Mouse (Mus musculus): ENCODE data around the gene Atrnl1.
A peak's percentile ranks its signal among the peaks of the same experiment; 100 is the strongest.
"Not testable (repeated sequence)": the region's sequence is repeated elsewhere in the genome, so short reads cannot be mapped to it uniquely, and the experiment has no call there.

The Atrnl1 gene

DNA sequence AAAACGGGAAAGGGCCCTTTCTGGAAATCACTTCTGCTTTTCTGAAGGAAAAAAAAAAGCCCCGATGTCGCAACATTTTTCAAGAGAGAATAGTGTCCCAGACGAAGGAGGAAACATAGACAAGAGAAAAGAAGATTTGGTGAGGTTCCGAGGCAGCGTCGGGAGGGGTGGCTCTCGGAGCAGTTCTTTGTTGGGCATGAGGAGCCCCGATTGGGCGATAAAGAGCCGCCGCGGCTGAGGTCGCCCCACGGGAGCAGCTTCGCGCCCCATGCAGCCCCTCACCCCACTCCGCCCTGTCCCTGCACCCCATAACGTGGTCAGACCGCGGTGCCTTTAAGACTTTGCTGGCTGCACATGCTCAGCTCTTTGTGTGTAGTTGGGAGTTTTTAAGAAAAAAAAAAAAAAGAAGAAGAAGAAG, 767 bp upstream of the Atrnl1 start:
- DNase-seq, result peak in 1 of 2 experiments; percentile 72

DNA sequence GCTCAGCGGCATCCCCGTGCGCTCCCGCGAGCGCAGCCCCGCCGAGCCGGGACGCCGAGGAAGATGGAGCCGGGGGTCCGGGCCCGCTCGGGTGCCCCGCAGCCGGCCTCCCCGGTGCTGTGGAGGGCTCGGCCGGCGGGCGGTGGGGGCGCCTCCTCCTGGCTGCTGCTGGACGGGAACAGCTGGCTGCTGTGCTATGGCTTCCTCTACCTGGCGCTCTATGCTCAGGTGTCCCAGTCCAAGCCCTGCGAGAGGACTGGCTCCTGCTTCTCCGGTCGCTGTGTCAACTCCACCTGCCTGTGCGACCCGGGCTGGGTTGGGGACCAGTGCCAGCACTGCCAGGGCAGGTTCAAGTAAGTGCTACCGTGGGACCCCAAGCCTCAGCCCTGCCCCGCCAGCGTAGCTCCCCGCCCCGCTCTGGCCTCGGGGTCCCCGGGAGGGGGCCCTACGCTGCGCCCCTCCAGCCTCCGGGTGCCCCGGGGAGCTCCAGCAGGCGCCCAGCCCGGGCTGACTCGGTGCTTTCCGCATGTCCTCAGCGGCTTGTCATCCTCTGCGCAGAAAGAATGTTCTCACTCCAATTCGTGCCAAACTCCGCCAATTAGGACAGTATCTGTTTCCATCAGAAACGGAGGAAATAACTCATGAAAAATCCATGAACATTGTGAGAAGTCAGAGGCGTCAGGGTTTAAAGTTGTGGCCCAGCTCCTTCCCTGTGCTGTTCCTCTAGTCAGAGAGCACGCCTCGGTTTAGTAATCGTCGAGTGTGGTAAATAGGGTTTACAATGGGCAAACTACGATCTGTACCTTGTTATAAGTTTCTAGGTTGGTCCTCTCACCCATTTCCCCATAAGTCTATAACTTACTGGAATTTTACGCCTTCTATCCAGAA, 701 bp downstream of the Atrnl1 start:
- peak; percentile 70 to 77 for DNase-seq

DNA sequence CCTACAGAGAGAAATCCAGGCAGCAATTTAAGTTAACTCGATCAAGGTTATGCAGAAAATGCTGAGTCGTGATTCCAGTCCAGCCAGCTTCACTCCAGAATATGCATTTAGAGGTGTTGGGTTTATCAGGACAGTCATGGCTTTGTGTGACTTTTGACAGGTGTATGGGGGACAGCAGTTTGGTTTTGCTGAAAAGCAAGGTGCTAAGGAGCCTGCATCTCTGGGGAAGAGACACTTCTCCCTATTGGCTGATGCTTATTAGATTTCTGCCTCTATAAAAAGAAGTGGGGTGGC, 1.3 kb downstream of the Atrnl1 start:
- DNase-seq, result no peak

DNA sequence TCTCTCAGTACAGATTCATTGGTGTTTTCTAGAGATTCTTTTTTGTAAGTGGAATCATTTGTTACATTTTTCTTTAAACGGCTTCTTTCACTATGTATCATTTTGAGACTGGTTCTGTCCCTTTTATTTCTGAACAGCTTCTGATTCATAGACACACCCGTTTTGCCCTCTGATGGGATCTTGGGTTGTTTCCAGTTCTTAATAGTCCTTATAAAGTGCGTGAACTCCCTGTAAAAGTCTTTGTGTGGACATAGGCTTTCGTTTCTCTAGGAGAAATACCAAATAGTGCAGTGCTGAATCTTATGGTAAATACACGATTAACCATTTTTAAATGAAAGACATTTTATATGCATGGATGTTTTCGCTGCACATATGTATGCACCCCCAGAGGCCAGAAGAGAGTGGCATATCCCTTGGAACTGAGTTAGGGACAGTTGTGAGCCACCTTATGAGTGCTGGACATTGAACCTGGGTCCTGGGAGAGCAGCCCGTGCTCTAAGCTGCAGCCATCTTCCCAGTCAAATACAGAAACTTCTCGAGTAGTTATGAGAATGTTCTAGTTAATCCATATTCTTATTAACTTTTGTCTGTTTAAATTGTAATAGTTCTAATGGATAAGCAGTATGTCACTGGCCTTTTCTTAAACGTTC, 5.3 kb downstream of the Atrnl1 start:
- no peak for DNase-seq

DNA sequence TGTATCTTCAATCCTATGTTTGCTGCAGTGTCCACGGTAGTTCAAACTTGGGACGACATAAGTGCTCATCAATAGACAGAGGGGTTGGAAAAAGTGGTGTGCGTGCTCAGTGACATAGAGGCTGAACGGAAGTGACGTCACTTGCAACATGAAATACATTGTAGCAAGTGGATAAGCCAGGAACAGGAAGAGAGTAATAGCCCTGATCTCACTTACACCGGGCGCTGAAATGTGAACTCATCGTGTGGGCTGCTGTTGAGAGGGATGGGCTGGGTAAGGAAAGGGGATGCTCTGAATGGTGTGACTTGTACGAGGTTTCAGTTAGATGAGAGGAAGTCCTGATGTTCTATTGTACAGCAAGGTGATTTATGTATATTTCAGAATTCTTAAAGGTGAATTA, 8.3 kb downstream of the Atrnl1 start:
- no peak for DNase-seq

DNA sequence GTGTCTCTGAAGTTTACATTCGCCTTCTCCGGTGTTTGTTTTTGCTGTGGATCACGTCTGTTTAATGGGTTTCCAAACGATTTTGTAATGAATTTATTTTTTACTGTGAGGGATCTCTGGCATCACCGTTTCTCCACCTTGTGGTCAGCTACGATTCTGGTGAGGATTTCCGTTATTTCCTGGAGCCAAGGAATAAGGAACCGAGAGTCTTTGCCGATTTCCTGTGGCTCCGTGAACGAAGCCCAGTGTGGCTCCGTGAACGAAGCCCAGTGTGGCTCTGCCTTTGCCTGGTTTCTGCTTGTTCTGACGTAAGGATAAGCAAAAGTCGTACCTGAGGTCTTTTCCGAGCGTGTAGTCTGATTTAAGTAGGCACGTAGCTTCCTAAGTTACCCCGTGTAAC, 11.0 kb downstream of the Atrnl1 start:
- DNase-seq, result no peak

DNA sequence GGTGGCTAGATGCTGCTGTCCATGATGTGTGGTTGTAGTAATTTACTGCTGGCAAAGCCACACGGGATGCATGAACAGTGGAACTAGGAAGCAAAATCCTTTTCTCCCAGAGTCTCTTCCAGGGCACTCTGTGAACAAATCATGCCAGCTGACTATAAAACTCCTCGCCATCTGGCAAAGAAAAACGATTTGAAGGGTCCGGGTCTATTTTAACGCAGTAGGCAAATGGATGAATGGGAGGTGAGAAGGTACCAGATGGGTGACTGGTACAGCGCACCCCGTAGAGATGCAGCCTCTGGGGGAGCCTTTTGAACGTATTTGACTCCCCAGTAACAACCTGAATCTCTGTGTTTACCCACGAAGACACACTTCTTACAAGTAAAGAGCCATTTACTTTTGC, 14.9 kb downstream of the Atrnl1 start:
- no peak for DNase-seq

DNA sequence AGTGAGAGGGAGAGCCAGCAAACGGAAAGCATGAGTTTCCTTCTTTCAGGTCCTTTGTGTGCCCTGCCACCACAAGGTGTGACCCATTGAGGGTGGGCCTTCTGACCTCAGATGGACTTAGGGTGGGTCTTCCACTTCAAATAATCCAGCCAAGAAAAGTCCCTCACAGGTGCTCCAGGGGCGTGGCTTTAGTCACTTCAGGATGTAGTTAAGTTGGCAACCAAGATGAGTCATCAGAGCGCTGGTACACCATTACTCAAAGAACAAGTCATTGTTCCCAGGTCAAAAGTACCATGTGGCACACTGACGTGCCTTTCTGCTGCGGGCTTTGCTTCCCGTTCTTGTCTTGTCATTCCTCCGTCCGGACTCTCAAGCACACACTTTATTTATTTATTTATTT, 16.4 kb downstream of the Atrnl1 start:
- DNase-seq, result no peak

DNA sequence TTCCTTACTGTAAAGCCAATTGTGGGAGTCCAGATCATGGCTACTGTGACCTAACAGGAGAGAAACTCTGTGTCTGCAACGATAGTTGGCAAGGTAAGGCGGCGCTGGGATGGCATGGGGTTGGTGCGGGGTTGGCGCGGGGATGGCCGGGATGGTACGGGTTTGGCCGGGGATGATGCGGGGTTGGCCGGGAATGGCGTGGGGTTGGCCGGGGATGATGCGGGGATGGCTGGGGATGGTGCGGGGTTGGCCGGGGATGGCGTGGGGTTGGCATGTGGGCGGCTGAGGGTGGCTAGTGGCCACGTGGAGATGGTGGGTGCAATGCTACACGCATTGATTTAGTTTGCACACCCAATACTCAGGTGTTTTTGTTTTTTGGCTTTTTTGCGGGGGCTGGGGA, 31.7 kb downstream of the Atrnl1 start:
- no peak for DNase-seq

DNA sequence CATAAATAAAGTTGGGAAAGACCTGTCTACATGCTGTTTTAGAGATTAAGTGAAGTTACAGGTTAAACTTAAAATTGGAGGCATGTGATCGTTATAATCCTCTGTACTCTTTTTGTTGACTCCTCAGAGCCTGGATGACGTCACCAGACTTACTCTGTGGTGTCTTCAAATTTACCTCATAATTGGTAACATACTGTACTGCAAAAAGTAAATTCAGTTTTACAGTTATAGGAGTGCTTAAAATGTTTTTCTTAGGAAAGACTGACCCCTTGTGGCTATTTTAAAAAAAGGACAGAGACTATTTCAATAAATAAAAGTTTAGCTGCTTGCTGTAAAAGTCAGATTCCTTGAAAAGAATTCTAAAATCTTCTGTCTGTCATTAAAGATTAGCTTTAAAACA, 32.1 kb downstream of the Atrnl1 start:
- no peak for DNase-seq

DNA sequence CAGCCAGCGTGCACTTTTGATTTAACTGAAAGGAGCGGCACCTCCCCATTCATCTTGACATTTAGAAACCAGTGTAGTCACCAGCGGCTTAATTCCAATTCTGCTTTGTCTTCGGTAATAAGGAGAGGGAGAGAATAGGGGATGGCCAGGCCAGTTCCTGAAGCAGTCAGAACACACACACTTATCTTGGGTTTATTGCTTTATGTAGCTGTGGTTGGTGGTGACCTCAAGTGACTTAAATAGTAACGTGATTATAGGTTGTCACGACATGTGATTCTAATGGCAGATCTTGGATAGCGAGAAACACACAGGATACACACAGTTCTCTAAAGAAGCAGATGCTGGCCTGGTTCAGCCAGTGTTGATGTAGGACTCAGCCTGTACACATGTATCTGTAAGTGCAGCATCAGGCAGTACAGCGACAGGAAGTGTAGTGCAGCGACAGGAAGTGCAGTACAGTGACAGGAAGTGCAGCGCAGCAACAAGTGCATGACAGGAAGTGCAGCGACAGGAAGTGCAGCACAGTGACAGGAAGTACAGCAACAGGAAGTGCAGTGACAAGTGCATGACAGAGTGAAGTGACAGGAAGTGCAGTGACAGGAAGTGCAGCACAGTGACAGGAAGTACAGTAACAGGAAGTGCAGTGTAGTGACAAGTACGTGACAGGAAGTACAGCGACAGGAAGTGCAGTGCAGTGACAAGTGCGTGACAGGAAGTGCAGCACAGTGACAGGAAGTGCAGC, 37.5 kb downstream of the Atrnl1 start:
- no peak for DNase-seq

DNA sequence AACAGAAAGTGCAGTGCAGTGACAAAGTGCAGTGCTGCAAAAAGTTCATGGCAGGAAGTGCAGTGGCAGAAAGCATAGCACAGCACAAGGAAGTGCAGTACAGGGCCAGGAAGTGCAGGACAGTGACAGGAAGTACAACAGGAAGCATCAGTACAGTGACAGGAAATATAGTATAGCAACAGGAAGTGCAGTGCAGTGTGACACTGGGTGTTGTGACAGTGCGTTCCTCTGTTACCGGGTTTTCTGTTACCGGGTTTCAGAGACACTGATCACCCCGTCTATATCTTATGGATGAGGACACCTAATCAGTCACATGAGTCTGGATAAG, 38.1 kb downstream of the Atrnl1 start:
- DNase-seq, result no peak

DNA sequence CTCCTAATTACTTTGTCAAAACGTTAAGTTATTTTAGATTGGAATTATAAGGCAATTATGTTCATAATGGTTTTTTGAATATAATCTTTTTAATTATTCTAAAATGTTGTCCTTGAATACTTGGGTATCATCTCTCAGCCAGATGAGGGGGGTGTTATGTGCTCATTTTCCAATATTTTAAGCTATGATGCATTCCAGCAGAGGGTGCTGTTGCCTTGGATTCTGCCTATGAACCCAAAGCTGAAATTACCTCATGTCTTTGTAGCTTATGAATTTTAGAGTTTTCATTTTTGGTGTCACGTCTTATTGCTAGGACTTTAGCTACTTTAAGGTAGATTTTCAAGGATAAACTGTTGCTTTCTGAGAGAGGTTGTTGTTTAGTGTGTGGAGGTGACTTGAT, 44.2 kb downstream of the Atrnl1 start:
- no peak for DNase-seq

DNA sequence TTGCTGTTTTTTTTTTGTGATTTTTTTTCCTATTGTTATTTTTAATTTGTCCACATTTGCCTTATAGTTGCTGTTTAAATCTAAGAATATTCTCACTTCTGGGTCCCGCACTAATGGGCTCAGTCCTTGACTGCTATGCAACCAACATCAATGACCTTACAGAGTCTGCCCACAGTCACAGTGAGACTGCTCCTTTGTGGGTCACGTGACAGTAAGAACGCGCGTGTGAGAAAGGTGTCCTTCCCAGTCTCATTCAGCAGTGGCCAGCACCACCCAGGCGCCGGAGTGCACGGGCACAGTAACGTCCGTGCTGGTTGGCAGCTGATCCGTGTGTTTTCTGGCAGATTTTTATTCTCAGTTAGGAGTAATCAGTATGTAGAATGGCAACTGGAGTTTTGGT, 44.7 kb downstream of the Atrnl1 start:
- DNase-seq, result no peak

DNA sequence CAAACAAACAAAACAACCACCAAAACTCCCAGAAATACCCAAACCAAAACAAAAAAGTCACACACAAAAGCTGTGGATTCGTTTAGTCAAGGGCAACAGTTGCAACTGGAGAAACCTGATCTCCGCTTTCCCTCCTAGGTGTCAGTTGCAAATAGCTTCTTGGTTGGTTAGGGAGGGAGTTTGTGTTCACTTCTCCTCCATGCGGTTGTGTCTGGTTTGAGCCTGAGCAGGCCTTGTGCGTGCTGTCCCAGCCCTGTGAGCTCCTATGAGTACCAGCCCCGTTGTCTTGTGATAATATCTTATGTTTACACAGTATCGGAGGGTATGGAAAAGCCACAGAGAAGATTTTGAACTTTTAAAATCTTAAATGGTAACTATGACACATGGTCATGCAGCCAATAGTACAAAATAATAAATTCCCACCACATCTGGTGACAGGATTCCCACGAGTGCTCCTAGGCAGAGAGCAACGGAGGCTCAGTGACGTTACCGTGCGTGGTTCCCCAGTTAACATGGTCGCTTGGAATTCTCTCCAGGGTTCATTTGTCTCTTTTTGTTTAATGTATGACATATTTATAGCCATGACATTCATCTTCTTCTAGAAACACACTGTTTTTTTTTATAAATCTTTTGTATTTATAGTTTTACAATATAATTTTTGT, 46.7 kb downstream of the Atrnl1 start:
- DNase-seq, result no peak

DNA sequence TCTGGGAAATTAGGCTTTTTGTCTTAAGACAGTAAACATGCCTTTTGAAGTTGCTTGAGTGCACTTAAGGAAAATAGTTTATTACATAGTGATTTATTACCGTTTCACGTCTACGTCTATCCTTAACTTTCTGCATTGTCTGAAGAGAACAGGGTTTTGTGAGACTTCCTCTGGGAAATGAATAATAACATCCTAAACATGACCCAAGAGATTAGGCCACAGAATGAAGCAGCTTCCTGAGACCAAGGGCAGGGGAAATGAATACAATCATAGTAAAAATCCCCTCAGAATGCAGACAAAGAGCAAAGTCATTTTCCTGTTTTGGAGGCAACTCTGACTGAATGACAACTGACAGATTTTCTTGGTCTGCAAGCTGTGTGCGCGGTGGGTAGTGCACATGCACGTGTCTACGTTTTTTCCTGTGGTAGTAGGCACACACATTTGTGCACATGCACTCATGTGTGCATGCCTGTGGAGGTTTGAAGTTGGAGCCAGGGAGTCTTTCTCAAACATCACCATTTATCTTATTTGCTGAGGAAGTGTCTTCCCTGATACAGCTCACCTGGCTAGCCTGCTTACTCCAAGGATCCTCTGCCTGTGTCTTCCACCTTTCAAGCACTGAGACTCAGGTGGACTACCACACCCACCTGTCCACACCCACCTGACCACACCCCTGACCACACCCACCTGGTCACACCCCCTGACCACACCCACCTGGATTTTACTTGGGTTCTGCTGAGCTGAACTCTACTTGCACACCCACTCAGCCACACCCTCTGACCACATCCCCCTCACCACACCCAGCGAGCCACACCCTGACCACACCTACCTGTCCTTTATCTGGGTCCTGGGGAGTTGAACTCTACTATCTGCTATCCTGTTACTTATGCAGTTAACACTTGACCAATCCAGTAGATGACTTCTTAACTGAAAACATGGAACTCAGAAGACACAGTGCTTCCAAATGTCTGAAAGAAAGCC, 47.6 kb downstream of the Atrnl1 start:
- DNase-seq, result peak in 1 of 2 experiments; percentile 17

DNA sequence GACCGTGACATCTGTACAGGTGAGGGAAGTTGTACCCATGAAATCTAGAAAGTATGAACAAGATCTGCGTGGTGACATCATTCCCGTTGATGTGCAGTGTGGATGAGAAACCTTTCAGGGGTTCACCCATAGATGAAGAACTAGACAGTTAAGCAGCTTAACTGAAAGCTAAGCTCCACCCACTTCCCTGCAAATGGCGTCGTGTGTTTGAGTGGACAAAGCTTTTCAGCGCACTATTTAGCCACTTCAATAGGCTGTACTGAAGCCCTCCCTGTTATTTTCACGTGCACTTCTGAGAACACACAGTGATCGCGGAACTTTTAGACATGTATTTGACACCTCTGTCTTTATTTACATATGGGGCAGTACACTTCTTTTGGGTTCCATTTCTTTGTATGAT, 56.2 kb downstream of the Atrnl1 start:
- DNase-seq, result no peak

DNA sequence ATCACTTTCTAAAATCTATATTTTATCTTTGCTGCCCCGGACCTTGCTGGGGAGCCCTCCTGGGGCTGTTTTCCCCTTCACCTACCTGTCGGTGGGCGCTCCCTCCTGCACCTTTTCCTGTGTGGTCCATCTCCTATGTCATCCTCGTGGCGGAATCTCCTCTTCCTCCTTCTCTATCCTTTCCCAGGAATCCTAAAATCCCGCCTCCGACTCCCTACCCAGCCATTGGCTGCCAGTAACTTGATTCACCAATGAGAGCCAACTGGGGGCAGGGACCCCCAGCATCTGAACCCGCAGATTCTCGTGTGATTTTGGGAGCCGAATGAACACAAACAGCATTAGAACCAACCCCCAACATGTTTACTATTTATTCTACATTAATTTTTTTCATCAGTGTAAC, 57.1 kb downstream of the Atrnl1 start:
- DNase-seq, result no peak

DNA sequence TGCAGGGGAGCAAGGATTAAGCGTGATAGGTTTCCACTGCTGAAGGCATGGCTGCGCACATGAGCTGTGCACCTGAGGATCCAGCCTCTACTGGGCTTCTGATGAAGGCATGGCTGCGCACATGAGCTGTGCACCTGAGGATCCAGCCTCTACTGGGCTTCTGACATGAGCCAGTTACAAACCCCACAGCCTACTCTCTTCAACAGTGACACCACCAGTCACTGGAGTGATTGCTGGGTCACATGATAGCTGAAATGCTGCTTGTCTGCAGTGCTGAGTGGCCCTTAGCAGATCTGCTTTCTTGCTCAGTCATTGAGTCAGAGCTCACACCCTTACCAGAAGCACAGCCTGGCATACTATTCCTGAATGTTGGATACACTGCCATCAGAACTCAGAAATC, 68.6 kb downstream of the Atrnl1 start:
- DNase-seq, result no peak

DNA sequence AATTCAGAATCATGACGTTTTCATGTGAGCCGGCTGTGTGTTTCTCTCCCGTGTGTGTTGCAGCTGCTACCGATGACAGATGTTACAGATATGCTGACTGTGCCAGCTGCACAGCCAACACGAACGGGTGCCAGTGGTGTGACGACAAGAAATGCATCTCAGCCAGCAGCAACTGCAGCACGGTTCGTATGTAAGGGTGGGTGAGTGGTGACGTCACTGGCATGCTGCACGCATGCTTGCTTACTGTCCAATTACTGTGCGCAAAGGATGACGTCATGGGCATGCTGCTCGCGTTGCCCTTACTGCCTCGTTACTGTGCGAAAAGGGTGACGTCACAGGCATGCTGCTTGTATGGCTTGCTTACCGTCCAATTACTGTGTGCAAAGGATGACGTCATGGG, 75.8 kb downstream of the Atrnl1 start:
- no peak for DNase-seq

DNA sequence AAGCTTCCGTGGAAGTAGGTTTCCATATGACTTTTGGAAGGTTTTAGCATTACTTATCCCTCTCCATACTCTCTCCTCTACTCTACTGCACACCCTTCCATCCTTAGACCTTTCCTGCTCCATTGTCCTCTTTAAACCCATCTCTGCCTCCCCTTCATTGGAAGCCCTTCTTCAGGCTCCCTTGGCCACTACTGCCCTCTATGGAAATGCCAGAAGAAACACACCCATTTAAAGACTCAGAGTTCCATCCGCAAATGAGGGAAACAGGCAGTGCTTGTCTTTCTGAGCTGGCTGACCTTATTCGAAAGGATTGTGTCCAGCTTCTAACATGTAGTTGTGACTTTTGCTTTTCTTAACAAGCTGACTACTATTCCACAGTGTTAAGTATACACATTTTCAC, 81.7 kb downstream of the Atrnl1 start:
- DNase-seq, result no peak

DNA sequence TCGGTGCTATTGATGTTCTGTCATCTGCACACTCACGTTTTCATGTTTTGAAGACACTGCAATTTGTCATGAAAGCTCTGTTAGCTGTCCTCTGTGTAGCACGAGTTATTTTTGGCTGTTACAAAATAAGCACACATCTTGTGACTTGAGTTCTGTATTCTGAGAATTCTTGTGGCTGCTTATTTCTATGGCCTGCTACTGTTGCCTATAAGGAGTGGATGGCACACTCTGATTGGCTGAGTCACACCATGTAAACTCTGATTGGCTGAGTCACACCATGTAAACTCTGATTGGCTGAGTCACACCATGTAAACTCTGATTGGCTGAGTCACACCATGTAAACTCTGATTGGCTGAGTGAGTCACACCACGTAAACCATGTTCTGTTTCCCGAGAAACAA, 85.9 kb downstream of the Atrnl1 start:
- not testable (repeated sequence) for DNase-seq

Measured in thymus, postnatal 36 days (tissue).